Mouse (Mus musculus) kidney, postnatal 25 days (tissue): ENCODE measurements around the gene Stk4.

ENCODE experiments used
- DNase-seq, 2 experiments: peaks; one replicate each; pipeline ENCODE4 v3.0.0; 2021; ENCODE audit warnings: mixed read lengths in 2 of 2

The Stk4 gene

DNA sequence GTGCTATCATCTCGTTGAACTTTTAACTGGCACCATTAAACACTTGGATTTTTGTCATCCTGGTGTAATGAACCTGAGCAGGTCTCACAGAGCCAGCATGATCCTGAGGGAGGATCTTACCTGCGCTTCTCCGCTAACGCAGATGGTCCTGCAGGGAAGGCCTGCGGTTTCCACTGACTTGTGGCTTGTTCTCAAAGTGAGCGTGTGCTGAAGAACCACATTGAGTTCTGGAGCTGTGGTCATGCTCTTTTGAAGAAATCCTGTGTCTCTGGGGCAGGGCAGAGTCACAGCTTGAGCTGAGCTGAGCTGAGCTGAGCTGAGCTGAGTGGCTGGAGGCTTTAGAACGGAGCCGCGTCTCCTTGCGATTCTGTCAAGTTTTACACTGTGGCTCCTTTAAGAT is 11.5 kb downstream of the Stk4 start:
- DNase-seq: no peak

DNA sequence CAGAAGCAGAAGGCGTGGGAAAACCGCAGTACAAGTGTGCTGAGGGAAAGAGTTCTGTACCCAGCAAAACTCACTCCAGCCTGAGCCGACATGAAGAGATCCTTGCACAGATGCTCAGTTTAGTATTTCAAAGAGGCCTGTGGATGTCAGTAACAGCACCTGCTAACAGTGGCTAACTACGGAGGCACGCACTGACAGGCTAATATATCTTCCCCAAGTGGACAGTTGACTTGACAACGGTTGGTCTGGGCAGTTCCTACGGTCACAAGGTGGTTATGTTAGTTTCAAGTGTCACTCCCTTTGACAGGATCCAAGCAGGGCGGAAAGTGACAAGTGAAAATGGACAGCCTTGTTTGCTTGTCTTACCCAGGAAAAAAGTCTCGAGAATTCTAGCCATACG is 12.1 kb downstream of the Stk4 start:
- no peak for DNase-seq

GRCm38 (mm10) chr2:164083609-164084341 is 13.7 kb downstream of the Stk4 start:
- DNase-seq: no peak

- DNase-seq: no peak
Measured at GRCm38 (mm10) chr2:164084342-164084700, 14.2 kb downstream of the Stk4 start.

DNA sequence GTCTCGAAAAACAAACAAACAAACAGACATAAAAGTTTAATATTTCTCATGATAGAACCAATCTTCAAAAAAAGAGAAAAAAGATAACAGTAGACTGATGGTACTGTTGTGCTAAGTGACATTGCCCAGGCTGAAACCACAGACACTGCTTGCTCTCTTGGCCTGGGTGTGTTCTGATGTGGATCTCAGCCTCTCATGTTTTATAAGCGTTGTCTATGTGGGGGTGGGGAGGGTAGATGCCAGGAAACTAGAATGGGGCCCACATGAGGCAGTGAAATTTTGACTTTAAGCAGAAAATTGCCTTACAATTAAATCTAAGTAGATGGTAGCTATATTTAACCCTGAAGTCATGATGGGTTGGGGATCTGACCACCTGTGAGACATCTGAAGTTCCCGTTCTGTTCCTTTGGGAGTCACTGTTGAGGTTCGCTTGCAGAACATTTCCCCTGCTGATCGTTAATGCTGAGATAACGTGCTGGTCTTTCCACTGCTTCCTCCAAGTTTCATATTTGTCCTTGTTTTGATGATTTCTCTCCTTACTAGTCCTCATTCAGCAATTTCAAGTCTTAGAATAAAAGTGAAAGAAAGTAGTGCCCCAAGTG is 17.4 kb downstream of the Stk4 start:
- no peak for DNase-seq

DNA sequence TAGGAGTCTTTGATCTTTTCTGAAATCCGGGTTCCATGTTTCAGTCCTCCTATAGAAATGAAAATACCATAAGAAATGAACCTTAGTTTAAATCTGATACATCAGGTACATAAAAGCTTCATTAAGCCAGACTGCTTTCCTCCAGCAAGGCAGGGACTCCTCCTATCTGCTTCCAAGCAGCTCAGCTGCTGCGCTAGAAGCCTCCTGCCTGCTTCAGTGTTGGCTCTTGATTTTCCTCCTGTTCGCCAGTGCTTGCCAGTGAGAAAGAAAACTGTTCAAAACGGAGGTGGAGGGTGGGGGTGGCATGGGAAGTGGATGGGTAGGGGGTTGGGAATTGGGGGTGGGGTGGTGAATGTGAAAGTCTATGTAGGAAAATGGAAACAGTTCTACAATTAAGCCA is 19.4 kb downstream of the Stk4 start:
- no peak for DNase-seq

DNA sequence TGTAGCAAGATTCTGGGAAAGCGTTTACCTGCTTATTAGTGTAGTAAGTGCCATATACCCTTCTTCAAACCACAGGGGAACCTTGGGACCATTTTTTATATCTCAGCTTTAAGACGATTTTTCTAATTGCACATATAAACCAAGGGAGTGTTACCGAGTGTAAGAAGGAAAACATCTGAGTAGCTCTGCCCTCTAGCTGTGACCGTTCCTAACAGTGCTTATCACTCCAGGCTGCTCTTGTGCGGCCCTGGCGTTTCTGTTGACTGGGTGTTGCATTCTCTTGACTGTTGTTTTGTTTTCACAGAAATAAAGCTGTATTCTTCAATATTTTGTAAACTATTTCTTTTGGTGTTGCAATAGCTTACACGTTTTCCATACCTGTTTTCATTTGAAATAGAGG is 24.0 kb downstream of the Stk4 start:
- no peak for DNase-seq

GRCm38 (mm10) chr2:164098603-164099250 is 28.6 kb downstream of the Stk4 start:
- no peak for DNase-seq

DNA sequence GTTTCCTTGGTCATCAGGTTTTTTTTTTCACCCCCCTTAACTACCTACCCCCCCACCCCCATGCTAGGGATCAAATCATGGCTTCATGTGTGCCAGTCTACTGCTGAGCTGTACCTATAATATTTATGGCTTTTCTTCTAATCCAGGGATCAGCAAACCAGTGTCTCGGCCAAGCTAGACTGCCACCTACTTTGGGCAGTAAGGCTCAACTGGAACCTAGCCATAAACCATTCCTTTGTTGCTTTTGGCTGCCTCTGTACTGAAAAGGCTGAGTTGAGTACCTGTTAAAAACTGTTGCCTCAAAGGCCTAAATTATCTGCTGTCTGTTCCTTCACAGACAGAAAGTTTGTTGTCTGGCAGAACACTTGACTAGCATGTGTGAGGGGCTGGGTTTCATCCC is 31.8 kb downstream of the Stk4 start:
- no peak for DNase-seq

GRCm38 (mm10) chr2:164102366-164102765 is 32.2 kb downstream of the Stk4 start:
- DNase-seq: no peak

- DNase-seq: peak; percentile 63 to 78
Measured at GRCm38 (mm10) chr2:164103501-164103900, 33.4 kb downstream of the Stk4 start.

DNA sequence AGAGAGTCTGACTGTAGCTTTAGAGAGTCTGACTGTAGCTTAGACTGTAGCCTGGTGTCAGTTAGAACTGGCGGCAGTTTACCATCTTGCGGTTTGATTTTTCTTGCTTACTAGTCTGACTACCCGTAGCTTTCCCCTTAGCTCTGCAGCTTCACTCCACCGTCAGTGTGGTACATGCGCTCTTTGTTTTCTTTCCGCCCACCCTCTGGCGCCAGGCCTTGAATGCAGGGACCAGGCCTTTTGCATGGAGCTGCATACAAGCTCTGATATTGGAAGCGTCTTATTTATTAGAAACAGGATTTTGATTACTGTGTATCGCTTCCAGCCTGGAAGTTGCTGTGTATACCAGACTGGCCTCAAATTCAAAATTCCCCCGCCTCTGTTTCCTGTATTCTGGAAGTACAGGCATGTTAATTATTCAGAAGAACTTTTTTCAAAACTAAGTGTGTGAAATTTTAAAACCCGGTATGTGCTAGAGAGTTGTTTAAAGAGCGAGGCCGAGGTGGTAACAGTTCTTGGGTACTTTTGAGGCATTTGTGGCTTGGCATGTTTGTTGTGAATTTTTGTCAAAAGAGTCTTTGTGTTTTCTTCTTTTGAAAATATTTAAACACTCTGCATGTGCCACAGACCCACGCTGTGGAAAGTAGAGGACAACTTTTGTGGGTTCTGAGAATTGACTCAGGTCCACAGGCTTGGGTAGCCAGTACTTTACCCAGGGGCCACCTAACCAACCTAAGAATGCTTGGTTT is 36.3 kb downstream of the Stk4 start:
- no peak for DNase-seq

DNA sequence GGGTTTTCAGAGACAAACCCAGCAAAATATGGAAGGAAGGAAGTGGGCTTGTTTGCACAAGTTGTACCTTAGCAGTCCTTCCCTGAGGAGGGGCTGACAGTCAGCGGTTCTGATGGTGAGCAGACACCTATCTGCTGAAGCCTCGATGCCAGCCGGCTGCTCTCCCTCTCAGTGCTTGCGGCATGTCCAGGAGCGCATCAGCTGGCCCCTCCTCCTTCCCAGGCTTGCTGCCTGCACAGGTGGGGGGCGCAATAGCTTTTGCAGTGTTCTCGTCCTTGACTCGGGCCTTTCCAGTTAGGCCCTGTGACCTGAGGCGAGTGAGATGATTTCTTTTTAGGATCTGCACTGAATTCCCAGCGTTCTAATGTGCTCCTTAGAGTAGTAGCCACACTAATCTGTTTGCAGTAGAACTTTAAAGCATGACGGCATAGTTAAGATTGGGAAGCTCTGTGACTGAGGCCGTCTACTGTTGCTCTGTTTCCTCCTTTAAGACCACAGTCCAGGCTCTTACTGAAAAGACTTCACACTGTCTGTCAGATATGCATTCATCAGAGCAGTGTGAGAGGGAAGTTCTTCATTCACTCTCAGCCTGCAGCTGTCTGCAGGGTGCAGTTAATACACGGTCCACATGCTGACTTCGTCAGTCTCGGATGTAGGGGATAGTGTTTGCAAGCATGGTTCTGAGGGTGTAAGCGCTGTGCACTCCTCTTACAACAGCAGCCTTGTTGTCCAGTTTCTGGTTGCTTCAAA is 37.2 kb downstream of the Stk4 start:
- no peak for DNase-seq

GRCm38 (mm10) chr2:164108501-164108900 is 38.4 kb downstream of the Stk4 start:
- no peak for DNase-seq

- no peak for DNase-seq
Measured at GRCm38 (mm10) chr2:164111546-164111945, 41.4 kb downstream of the Stk4 start.

GRCm38 (mm10) chr2:164114051-164114450 is 43.9 kb downstream of the Stk4 start:
- no peak for DNase-seq

DNA sequence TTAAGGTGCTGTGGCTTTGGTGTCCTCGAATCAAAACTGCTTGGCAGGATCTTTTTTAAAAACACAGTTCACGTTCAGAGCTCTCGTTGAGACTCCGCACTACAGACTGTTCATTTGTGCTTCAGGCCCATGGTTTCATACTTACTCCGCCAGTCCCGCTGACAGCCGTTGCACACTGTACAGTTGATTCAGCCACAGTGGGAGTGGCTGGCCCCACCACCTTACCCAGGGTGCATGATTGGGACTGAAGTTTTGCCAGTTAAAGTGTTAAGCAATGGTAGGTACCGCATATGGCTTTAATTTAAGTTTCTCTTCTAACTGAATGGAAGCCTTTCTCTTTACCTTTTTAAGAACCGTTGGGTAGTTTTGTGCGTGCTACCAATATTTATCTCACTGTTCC is 45.4 kb downstream of the Stk4 start:
- no peak for DNase-seq

- DNase-seq: no peak
Measured at GRCm38 (mm10) chr2:164119503-164119902, 49.4 kb downstream of the Stk4 start.

DNA sequence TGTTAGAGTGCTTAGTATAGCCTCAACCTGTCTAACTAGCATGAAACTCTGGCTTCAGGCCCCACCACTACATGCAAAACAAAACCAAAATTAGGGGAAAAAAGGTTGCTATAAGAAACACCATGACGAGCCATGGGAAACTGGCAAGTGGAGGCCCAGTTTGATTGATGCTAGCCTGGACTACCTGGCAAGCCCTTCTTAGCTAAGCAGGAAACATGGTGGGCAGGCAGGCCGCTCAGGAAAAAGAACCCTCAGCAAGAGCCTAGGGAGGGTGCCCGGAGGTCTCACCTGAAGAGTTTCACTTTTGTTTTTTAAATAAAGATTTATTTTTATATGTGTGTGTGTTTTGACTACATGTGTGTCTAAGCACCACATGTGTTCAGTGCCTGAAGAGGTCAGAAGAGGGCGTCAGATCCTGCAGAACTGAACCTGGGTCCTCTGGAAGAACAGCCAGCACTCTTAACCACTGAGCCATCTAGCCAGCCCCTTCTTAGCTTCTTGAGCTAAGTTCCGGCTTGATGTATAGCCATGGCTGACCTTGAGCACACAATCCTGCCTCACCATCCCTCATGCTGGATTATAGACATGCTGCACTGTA is 53.1 kb downstream of the Stk4 start:
- no peak for DNase-seq

GRCm38 (mm10) chr2:164126533-164126955 is 56.4 kb downstream of the Stk4 start:
- peak; percentile 54 to 66 for DNase-seq

DNA sequence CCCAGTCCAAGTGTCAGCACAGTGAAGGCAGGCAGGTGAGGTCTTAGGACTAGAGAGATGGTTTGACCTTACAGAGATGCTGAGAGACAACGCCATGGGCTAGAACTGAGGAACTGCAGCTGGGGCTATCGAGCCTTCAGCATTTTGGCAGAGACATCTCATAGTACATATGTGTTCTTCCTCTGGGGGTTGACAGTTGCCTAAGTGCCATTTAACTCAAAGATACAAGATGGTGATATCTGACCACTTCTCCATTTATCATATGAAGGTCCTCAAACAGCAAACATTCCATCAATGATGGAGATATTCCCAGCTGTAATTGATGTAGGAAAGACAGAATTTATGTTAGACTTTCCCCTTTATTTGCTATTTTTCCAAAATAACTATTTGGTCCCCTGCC is 57.2 kb downstream of the Stk4 start:
- DNase-seq: no peak
